Mouse (Mus musculus) ES-E14 (cell line): ENCODE measurements at regions not wholly inside any gene's neighbourhood (a gene's known extent, or its start where the extent isn't known, plus 50 kb on each side); places are given as distances from the start of the nearest gene placed in this dataset.
"Not testable (repeated sequence)": the region's sequence is repeated elsewhere in the genome, so short reads cannot be mapped to it uniquely, and the experiment has no call there.

Experiments used
- DNase-seq: peaks from one replicate; pipeline ENCODE4 v3.0.0-alpha.2; 2013; ENCODE audit warnings: low read depth, low spot score
- H3K27ac ChIP-seq: 2 replicates; pipeline ENCODE4 v1.5.1; 2012; ENCODE audit warnings: low read depth, mild to moderate bottlenecking, low read length, moderate library complexity, mixed read lengths; ENCODE audit not compliant: poor library complexity, insufficient read depth, severe bottlenecking
- H3K36me3 ChIP-seq: 2 replicates; pipeline ENCODE4 v1.6.1; 2012; ENCODE audit warnings: mild to moderate bottlenecking, low read length, moderate library complexity, mixed read lengths; ENCODE audit not compliant: control insufficient read depth, poor library complexity, insufficient read depth, severe bottlenecking
- H3K4me1 ChIP-seq, 2 experiments: fragments of 150-350 bp in 1 of 2; sonication (generic) in 1 of 2; 2 replicates each; pipeline ENCODE4 v1.6.1; 2012; ENCODE audit warnings: low read length in 2 of 2, mild to moderate bottlenecking in 1 of 2, mixed read lengths in 1 of 2; ENCODE audit not compliant: control insufficient read depth in 2 of 2, insufficient read depth in 2 of 2, poor library complexity in 1 of 2
- H3K4me3 ChIP-seq, 2 experiments: fragments of 150-350 bp in 1 of 2; sonication (generic) in 1 of 2; 2 replicates each; pipeline ENCODE4 v1.5.1; 2012; ENCODE audit warnings: low read length in 2 of 2, low read depth in 1 of 2, mild to moderate bottlenecking in 1 of 2, mixed read lengths in 1 of 2; ENCODE audit not compliant: insufficient read depth in 1 of 2, poor library complexity in 1 of 2, severe bottlenecking in 1 of 2
- H3K9ac ChIP-seq: 2 replicates; pipeline ENCODE4 v1.6.1; 2012; ENCODE audit warnings: low read depth, mild to moderate bottlenecking, low read length, mixed read lengths; ENCODE audit not compliant: poor library complexity, insufficient read depth, severe bottlenecking
- H3K9me3 ChIP-seq: fragments of 150-350 bp; sonication (generic); 2 replicates; pipeline ENCODE4 v1.6.1; 2012; ENCODE audit warnings: low read depth, mild to moderate bottlenecking, low read length; ENCODE audit not compliant: control insufficient read depth, insufficient read depth
- CHD2 ChIP-seq: IDR thresholded peaks from 2 replicates; pipeline ENCODE4 v1.6.1; 2014; ENCODE audit warnings: mild to moderate bottlenecking, low read depth, low read length, inconsistent platforms
- HCFC1 ChIP-seq: IDR thresholded peaks from 2 replicates; pipeline ENCODE4 v1.6.1; 2012; ENCODE audit warnings: low read length, inconsistent platforms, borderline replicate concordance; ENCODE audit not compliant: insufficient read depth
- MAFK ChIP-seq: IDR thresholded peaks from 2 replicates; pipeline ENCODE4 v1.6.1; 2014; ENCODE audit warnings: mild to moderate bottlenecking, low read depth, low read length, inconsistent platforms; ENCODE audit not compliant: insufficient read depth
- ZC3H11A ChIP-seq: IDR thresholded peaks from 2 replicates; pipeline ENCODE4 v1.6.1; 2012; ENCODE audit warnings: low read depth, mild to moderate bottlenecking, inconsistent platforms, low read length, borderline replicate concordance
- ZNF384 ChIP-seq: IDR thresholded peaks from 2 replicates; pipeline ENCODE4 v1.6.1; 2012; ENCODE audit warnings: low read depth, low read length, inconsistent platforms
- in situ Hi-C, 2 experiments: fragments of 600-800 bp; cut with MboI; formaldehyde crosslinking; loops; one replicate each; pipeline ENCODE4 v1.15.1; 2025; ENCODE audit warnings: low sequenced_read_pairs in 2 of 2, inconsistent platforms in 1 of 2; ENCODE audit not compliant: unreplicated experiment in 2 of 2

- Histone ChIP-seq H3K4me1 (peaks cover 0 to 2% of the 10 kb centered on the region in 2 experiments; a peak in 3 of 4 replicates), H3K9me3 (no peaks in the 10 kb centered on the region), H3K4me3 (no peak overlapping the region), H3K27ac (no peak overlapping the region), H3K36me3 (no peaks in the 10 kb centered on the region), H3K9ac (no peak overlapping the region)
- in situ Hi-C loops: no loop called here
- no peak for DNase-seq
- no peak for TF ChIP-seq HCFC1
- no peak for TF ChIP-seq ZC3H11A
- TF ChIP-seq ZNF384: no peak
- no peak for TF ChIP-seq MAFK
- no peak for TF ChIP-seq CHD2
Observed at GRCm38 (mm10) chr16:12811088-12811487, 298.4 kb upstream of the Ercc4 start.

- TF ChIP-seq CHD2 (no peak), ZNF384 (no peak), MAFK (no peak), ZC3H11A (no peak), HCFC1 (no peak)
- Histone ChIP-seq H3K4me1 (no peaks in the 10 kb centered on the region), H3K9me3 (no peaks in the 10 kb centered on the region), H3K9ac (no peak overlapping the region), H3K36me3 (no peaks in the 10 kb centered on the region), H3K4me3 (no peak overlapping the region), H3K27ac (no peak overlapping the region)
- DNase-seq: no peak
- in situ Hi-C loops: no loop called here
Observed at GRCm38 (mm10) chr16:12824646-12825045, 284.8 kb upstream of the Ercc4 start.

GRCm38 (mm10) chr16:12826222-12826621, 283.3 kb upstream of the Ercc4 start:
- Histone ChIP-seq H3K9ac (no peak overlapping the region), H3K4me3 (no peak overlapping the region), H3K9me3 (no peaks in the 10 kb centered on the region), H3K27ac (no peak overlapping the region), H3K4me1 (no peaks in the 10 kb centered on the region), H3K36me3 (no peaks in the 10 kb centered on the region)
- TF ChIP-seq ZNF384: no peak
- TF ChIP-seq MAFK: no peak
- TF ChIP-seq ZC3H11A: peak; percentile 12; the same call in 1 of the 2 replicates
- no peak for TF ChIP-seq CHD2
- DNase-seq: no peak
- in situ Hi-C loops: no loop called here

- H3K4me1 ChIP-seq, H3K27ac ChIP-seq, in situ Hi-C loops, H3K9ac ChIP-seq, DNase-seq, H3K36me3 ChIP-seq, H3K9me3 ChIP-seq, H3K4me3 ChIP-seq: not testable (repeated sequence)
Observed at GRCm38 (mm10) chr16:12831308-12831707, 278.2 kb upstream of the Ercc4 start.

- TF ChIP-seq MAFK (no peak), HCFC1 (no peak), CHD2 (no peak), ZNF384 (no peak), ZC3H11A (no peak)
- Histone ChIP-seq H3K27ac (no peak overlapping the region), H3K4me1 (no peaks in the 10 kb centered on the region), H3K4me3 (no peak overlapping the region), H3K36me3 (no peaks in the 10 kb centered on the region), H3K9ac (no peak overlapping the region), H3K9me3 (no peaks in the 10 kb centered on the region)
- in situ Hi-C loops: no loop called here
- no peak for DNase-seq
Observed at GRCm38 (mm10) chr16:12856356-12856755, 253.1 kb upstream of the Ercc4 start.
